Mouse (Mus musculus): ENCODE results near the gene Vmn1r80. TPM values are rescaled to one million over a fixed set of nuclear protein-coding genes. Genes with fewer than 3 reads are reported as not detected.
"Not testable (repeated sequence)": the region's sequence is repeated elsewhere in the genome, so short reads cannot be mapped to it uniquely, and the experiment has no call there.

The Vmn1r80 gene
- total RNA-seq (2015; ENCODE audit: low replicate concordance) (not detected in 2 replicates), total RNA-seq (2017; ENCODE audit: low replicate concordance) (not detected in 2 replicates)

DNA sequence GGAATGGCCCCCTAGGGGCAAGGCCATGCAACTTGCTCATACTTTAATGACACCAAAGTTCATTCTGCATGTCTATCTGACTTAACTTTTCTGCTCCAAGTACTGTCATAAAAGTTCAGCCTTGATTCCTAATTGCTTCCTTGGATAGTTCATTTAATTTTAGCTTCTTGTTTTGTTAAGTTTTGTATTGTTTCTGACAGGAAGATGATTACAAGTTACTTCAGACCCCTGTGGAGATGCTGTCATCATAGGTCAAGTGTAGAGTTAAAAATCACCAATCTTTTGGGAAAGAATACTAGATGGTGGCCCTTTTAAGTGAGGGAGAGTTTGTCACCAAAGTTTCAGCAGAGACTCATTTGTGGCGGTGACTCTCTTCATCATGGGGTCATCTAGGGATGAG is at the start of gene Vmn1r80:
TSS of gene Vmn1r80 (plus strand) at position 301 of the 400 bp plus-strand sequence.
- no peak for ATAC-seq (replicated peaks; ENCODE audit: low FRiP score, poor library complexity, severe bottlenecking)

DNA sequence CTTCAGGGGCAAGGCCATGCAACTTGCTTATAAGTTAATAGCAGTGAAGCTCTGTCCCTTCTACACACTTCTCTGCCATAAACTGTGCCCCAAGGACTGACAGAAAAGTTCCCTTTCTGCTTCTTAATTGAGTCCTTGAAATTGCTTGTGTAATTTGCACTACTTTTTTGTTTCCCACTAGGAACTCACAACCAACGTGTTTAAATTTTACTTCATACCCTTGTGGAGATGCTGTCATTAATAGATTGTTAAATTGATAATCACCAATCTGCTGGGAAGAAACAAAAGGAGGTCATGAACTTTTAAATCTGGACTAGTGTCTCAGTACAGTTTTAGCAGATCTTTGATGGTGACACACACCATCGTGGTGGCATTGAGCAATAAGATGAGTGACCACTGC is 39.1 kb upstream of the Vmn1r80 start, which contains the start of gene Vmn1r78:
TSS of gene Vmn1r78 (plus strand) at position 301 of the 400 bp plus-strand sequence.
- ATAC-seq (replicated peaks; ENCODE audit: low FRiP score, poor library complexity, severe bottlenecking), result no peak

DNA sequence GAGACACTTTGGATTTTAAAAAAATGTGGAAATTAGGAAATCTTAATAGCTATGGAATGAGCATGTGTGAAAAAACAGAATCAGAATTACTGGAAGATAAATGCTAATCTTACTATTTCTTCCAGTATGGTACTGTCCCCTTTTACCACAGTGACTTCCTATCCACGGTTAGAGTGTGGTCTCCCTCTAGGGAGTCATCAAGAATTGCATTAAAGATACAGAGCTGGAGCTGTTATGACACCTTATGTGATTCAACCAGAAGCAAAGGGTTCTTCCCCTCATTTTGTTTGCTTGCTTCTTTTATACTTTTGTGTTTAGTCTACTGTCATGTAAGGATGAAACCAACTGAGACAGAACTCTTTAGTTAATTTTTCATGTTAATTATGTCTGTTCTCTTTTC is 32.6 kb upstream of the Vmn1r80 start:
- ATAC-seq (replicated peaks; ENCODE audit: low FRiP score, poor library complexity, severe bottlenecking), result not testable (repeated sequence)

DNA sequence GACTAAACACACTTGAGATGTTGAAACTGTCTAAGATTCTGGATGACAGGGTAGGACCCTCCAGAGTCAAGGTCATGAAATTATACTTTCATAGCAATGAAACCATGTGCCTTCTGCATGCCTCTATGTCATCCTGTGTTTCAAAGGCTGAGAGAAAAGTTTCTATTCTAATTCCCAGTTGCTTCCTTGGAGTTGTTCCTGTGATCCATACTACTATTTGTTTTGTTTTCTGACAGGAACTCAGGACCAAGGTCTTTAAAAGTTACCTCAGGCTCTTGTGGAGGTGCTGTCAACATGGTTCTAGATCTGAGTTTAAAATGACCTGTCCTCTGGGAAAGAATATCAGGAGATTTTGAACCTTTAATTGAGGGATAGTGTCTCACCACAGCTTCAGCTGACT is 18.1 kb upstream of the Vmn1r80 start, which contains the start of gene Vmn1r79:
TSS of gene Vmn1r79 (plus strand) at position 301 of the 400 bp plus-strand sequence.
- not testable (repeated sequence) for ATAC-seq (replicated peaks; ENCODE audit: low FRiP score, poor library complexity, severe bottlenecking)

DNA sequence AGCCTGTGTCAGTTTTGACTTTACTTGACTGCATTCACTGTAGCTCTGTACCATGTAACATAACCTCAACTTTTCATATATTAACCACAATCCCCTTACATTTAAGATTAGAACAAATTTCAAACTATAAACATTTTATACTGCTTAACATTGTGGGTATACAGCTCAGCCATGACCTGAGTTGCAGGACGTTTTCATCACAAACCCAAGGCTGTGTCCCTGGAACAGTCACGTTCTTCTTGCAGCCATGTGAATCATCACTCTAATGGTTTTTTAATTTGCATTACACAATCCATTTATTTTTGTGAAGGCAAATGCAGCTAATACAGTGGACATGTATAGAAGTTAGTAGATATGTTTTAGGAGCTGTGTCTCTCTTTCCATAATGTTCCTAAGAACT is 16.2 kb upstream of the Vmn1r80 start:
- ATAC-seq (replicated peaks; ENCODE audit: low FRiP score, poor library complexity, severe bottlenecking), result not testable (repeated sequence)

- no peak for ATAC-seq (replicated peaks; ENCODE audit: low FRiP score, poor library complexity, severe bottlenecking)
These were observed 15.1 kb downstream of the Vmn1r80 start for GRCm38 (mm10) chr7:12204141-12204540.

Other genes with a start within 250 kb of the Vmn1r80 start
- not detected in 2 replicates for gene Vmn1r77, start 152.5 kb upstream of the Vmn1r80 start, total RNA-seq (2015; ENCODE audit: low replicate concordance)
- not detected in 2 replicates for gene Vmn1r77, start 152.5 kb upstream of the Vmn1r80 start, total RNA-seq (2017; ENCODE audit: low replicate concordance)
- gene Vmn1r78, start 39.0 kb upstream of the Vmn1r80 start, total RNA-seq (2015; ENCODE audit: low replicate concordance), result not detected in 2 replicates
- not detected in 2 replicates for gene Vmn1r78, start 39.0 kb upstream of the Vmn1r80 start, total RNA-seq (2017; ENCODE audit: low replicate concordance)
- gene Vmn1r79, start 18.0 kb upstream of the Vmn1r80 start, total RNA-seq (2015; ENCODE audit: low replicate concordance), result not detected in 2 replicates
- not detected in 2 replicates for gene Vmn1r79, start 18.0 kb upstream of the Vmn1r80 start, total RNA-seq (2017; ENCODE audit: low replicate concordance)
- gene Vmn1r81, start 79.0 kb downstream of the Vmn1r80 start, total RNA-seq (2015; ENCODE audit: low replicate concordance), result not detected in 2 replicates
- not detected in 2 replicates for gene Vmn1r81, start 79.0 kb downstream of the Vmn1r80 start, total RNA-seq (2017; ENCODE audit: low replicate concordance)
- not detected in 2 replicates for gene Vmn1r82, start 111.1 kb downstream of the Vmn1r80 start, total RNA-seq (2015; ENCODE audit: low replicate concordance)
- not detected in 2 replicates for gene Vmn1r82, start 111.1 kb downstream of the Vmn1r80 start, total RNA-seq (2017; ENCODE audit: low replicate concordance)
- gene Vmn1r83, start 140.2 kb downstream of the Vmn1r80 start, total RNA-seq (2015; ENCODE audit: low replicate concordance), result not detected in 2 replicates
- gene Vmn1r83, start 140.2 kb downstream of the Vmn1r80 start, total RNA-seq (2017; ENCODE audit: low replicate concordance), result not detected in 2 replicates
- gene Vmn1r84, start 180.0 kb downstream of the Vmn1r80 start, total RNA-seq (2015; ENCODE audit: low replicate concordance), result not detected in 2 replicates
- gene Vmn1r84, start 180.0 kb downstream of the Vmn1r80 start, total RNA-seq (2017; ENCODE audit: low replicate concordance), result not detected in 2 replicates
- gene Zfp551, start 233.5 kb downstream of the Vmn1r80 start, total RNA-seq (2015; ENCODE audit: low replicate concordance), result not detected in 2 replicates
- not detected in 2 replicates for gene Zfp551, start 233.5 kb downstream of the Vmn1r80 start, total RNA-seq (2017; ENCODE audit: low replicate concordance)

Data from erythroid progenitor cell, adult 5-6 weeks (primary cell).